Mouse (Mus musculus) small intestine, adult 2 months (tissue): ENCODE data around the gene Klf12. TPM values are rescaled to one million over a fixed set of nuclear protein-coding genes. Genes with fewer than 3 reads are reported as not detected.

Source experiments
- H3K27ac ChIP-seq: fragments of 200-500 bp; 2 replicates; pipeline ENCODE4 v1.5.1; 2012; ENCODE audit warnings: low read depth, low read length, control low read depth, inconsistent platforms; ENCODE audit not compliant: insufficient read depth
- H3K27me3 ChIP-seq: fragments of 200-500 bp; 2 replicates; pipeline ENCODE4 v1.6.1; 2012; ENCODE audit warnings: mild to moderate bottlenecking, moderate library complexity, low read length, inconsistent platforms; ENCODE audit not compliant: control insufficient read depth, insufficient read depth
- H3K36me3 ChIP-seq: fragments of 200-500 bp; 2 replicates; pipeline ENCODE4 v1.6.1; 2012; ENCODE audit warnings: mild to moderate bottlenecking, low read length, control low read depth, inconsistent platforms; ENCODE audit not compliant: control insufficient read depth, insufficient read depth
- H3K4me1 ChIP-seq: fragments of 200-500 bp; 2 replicates; pipeline ENCODE4 v1.6.1; 2012; ENCODE audit warnings: low read length, inconsistent platforms, mixed read lengths; ENCODE audit not compliant: control insufficient read depth, insufficient read depth, insufficient read length
- H3K4me3 ChIP-seq: fragments of 200-500 bp; 2 replicates; pipeline ENCODE4 v1.5.1; 2012; ENCODE audit warnings: low read depth, mild to moderate bottlenecking, control low read depth, inconsistent platforms, low read length, moderate library complexity
- CTCF ChIP-seq: fragments of 200-500 bp; IDR thresholded peaks from 2 replicates; pipeline ENCODE4 v1.5.1; 2012; ENCODE audit warnings: low read depth, mild to moderate bottlenecking, control low read depth, inconsistent platforms, low read length, moderate library complexity, mixed read lengths; ENCODE audit not compliant: insufficient replicate concordance, insufficient read length; ENCODE audit errors: extremely low read depth
- POLR2A ChIP-seq: fragments of 200-500 bp; IDR thresholded peaks from 2 replicates; pipeline ENCODE4 v1.6.1; 2012; ENCODE audit warnings: low read depth, mild to moderate bottlenecking, control low read depth, inconsistent platforms, low read length, moderate library complexity
- WGBS: fragments of 180-500 bp; shearing (Covaris S2); methylation state at CpG from one replicate; pipeline ENCODE4 v1.1.7; 2018; 5-methylcytosine and 5-hydroxymethylcytosine counted together
- polyA plus RNA-seq: library from polyadenylated mRNA; depleted of rRNA; stranded (reverse); fragments of >200 nt; gene quantifications from 2 replicates; pipeline ENCODE4 v1.2.3, GENCODE M21; 2012

Klf12 gene
- polyA plus RNA-seq, 1 experiment = 1.1 TPM

GRCm38 (mm10) chr14:99850350-99850749 is 434.1 kb downstream of the Klf12 start:
- Histone ChIP-seq H3K4me1 (peaks cover 14% of the 10 kb centered on the region; the same call in 1 of the 2 replicates), H3K27ac (no peak overlapping the region), H3K36me3 (no peaks in the 10 kb centered on the region), H3K27me3 (no peaks in the 10 kb centered on the region), H3K4me3 (no peak overlapping the region)
- WGBS = 95% methylated on average over 10 of the region's 10 CpGs
- no peak for TF ChIP-seq POLR2A
- TF ChIP-seq CTCF = no peak

GRCm38 (mm10) chr14:99847502-99847901 is 437.0 kb downstream of the Klf12 start:
- Histone ChIP-seq H3K36me3 (no peaks in the 10 kb centered on the region), H3K4me3 (no peak overlapping the region), H3K4me1 (peaks cover 6% of the 10 kb centered on the region; the same call in 1 of the 2 replicates), H3K27me3 (no peaks in the 10 kb centered on the region), H3K27ac (no peak overlapping the region)
- WGBS = 84% methylated on average over 2 of the region's 2 CpGs
- no peak for TF ChIP-seq CTCF
- TF ChIP-seq POLR2A = no peak

GRCm38 (mm10) chr14:99826713-99827112 is 457.8 kb downstream of the Klf12 start:
- H3K27ac ChIP-seq = no peak overlapping the region
- no peak for TF ChIP-seq POLR2A
- no peak for TF ChIP-seq CTCF
- WGBS = 30% methylated on average over 1 of the region's 1 CpGs

More at GRCm38 (mm10) chr14:99826713-99827112, 457.8 kb downstream of the Klf12 start:
- Histone ChIP-seq H3K27me3 (no peaks in the 10 kb centered on the region), H3K36me3 (no peaks in the 10 kb centered on the region), H3K4me3 (no peak overlapping the region), H3K4me1 (no peaks in the 10 kb centered on the region)
